9 mouse cellular contexts compared by ENCODE assay signal in genomic region chr7:3291764-3292163, GRCm38 (mm10). TPM values are rescaled to one million over a fixed set of nuclear protein-coding genes. Genes with fewer than 3 reads are reported as not detected.
A peak's percentile ranks its signal among the peaks of the same experiment; 100 is the strongest.
DNase-seq lines count a peak whose midpoint lies in the region; ATAC-seq and TF ChIP-seq lines count a peak whose summit lies in the region.
"Had no signal": no experiment of that assay in that cellular context is flagged by ENCODE, and none has a peak within 500 bp of the region (broad histone marks: within the 10 kb centered on the region; RNA-seq: fewer than 3 reads in every experiment).

No protein-coding gene starts in this region.

- H3K36me3 ChIP-seq in kidney, adult 2 months (ENCODE audit: control insufficient read depth, insufficient read depth, low read length), result no peaks in the 10 kb centered on the region
- peaks cover 2 to 8% of the 10 kb centered on the region in 2 experiments for H3K36me3 ChIP-seq in CH12.LX (replicated peaks in 1 of 2; ENCODE audit: control insufficient read depth in 1 of 2, insufficient read depth in 1 of 2, low read length in 1 of 2)
- H3K36me3 ChIP-seq in embryonic facial prominence, embryonic 12.5 days, result peaks cover 17% of the 10 kb centered on the region
- peaks cover 9% of the 10 kb centered on the region for H3K36me3 ChIP-seq in liver, embryonic 12.5 days

- 65% methylated on average over 3 of the region's 3 CpGs for WGBS in kidney, adult 2 months
- WGBS in embryonic facial prominence, embryonic 12.5 days, result 64% methylated on average over 3 of the region's 3 CpGs
- 58% methylated on average over 3 of the region's 3 CpGs for WGBS in liver, embryonic 12.5 days (ENCODE audit: insufficient replicate concordance)

- peak overlapping the region; percentile 28 for H3K4me3 ChIP-seq in kidney, adult 2 months (ENCODE audit: insufficient read depth, low read depth, low read length)
- H3K4me3 ChIP-seq in CH12.LX (replicated peaks in 1 of 3; ENCODE audit: low read depth in 2 of 3, low read length in 2 of 3, poor library complexity in 1 of 3), result peak overlapping the region in 1 of 3 experiments; percentile 56
- no peak overlapping the region for H3K4me3 ChIP-seq in embryonic facial prominence, embryonic 12.5 days
- no peak overlapping the region for H3K4me3 ChIP-seq in liver, embryonic 12.5 days

- peak overlapping the region; percentile 35; the same call in 1 of the 2 replicates for H3K4me2 ChIP-seq in CH12.LX (ENCODE audit: insufficient read depth, low read depth, poor library complexity, severe bottlenecking)
- H3K4me2 ChIP-seq in embryonic facial prominence, embryonic 12.5 days (replicated peaks), result peak overlapping the region; percentile 67
- peak overlapping the region; percentile 73 for H3K4me2 ChIP-seq in liver, embryonic 12.5 days

- dilution Hi-C loops in CH12.LX (cut with MboI; ENCODE audit: extremely low pct_ligation_motif_present, extremely low pct_unique_long_range_greater_than_20kb, low sequenced_read_pairs), result no loop called here

- H3K27ac ChIP-seq in kidney, adult 2 months (ENCODE audit: insufficient read depth, low read depth, low read length), result peak overlapping the region; percentile 1; the same call in 1 of the 2 replicates
- H3K27ac ChIP-seq in CH12.LX (ENCODE audit: insufficient read depth, low read depth), result no peak overlapping the region
- H3K27ac ChIP-seq in embryonic facial prominence, embryonic 12.5 days, result peak overlapping the region; percentile 36; the same call in 1 of the 2 replicates
- no peak overlapping the region for H3K27ac ChIP-seq in liver, embryonic 12.5 days

- no peak overlapping the region for H3K9ac ChIP-seq in CH12.LX (ENCODE audit: insufficient read depth, low read depth)
- H3K9ac ChIP-seq in embryonic facial prominence, embryonic 12.5 days, result peak overlapping the region; percentile 10; the same call in 1 of the 2 replicates
- H3K9ac ChIP-seq in liver, embryonic 12.5 days, result no peak overlapping the region

- no peak for DNase-seq in kidney, adult 2 months
- DNase-seq in kidney, adult 8-10 months, result no peak
- no peak for DNase-seq in CH12.LX (ENCODE audit: extremely low read depth)
- no peak for DNase-seq in retina, postnatal 1 day
- DNase-seq in yolk sac, embryonic 10.5 days (ENCODE audit: low spot score), result no peak
- no peak for DNase-seq in frontal cortex, postnatal 36 days (ENCODE audit: low spot score in 2 of 2)

- H3K27me3 ChIP-seq in kidney, adult 2 months (replicated peaks; ENCODE audit: control insufficient read depth, insufficient read depth, low read length), result no peaks in the 10 kb centered on the region
- no peaks in the 10 kb centered on the region for H3K27me3 ChIP-seq in CH12.LX (replicated peaks)
- H3K27me3 ChIP-seq in embryonic facial prominence, embryonic 12.5 days, result no peaks in the 10 kb centered on the region
- no peaks in the 10 kb centered on the region for H3K27me3 ChIP-seq in liver, embryonic 12.5 days (replicated peaks)

- no peak for TF ChIP-seq RAD21 in CH12.LX (IDR thresholded peaks at IDR 0.05; ENCODE audit: low read depth, low read length)

- H3K9me3 ChIP-seq in CH12.LX (replicated peaks; ENCODE audit: low read length), result no peaks in the 10 kb centered on the region
- no peaks in the 10 kb centered on the region for H3K9me3 ChIP-seq in embryonic facial prominence, embryonic 12.5 days
- H3K9me3 ChIP-seq in liver, embryonic 12.5 days (replicated peaks), result no peaks in the 10 kb centered on the region

- in situ Hi-C loops in CH12.LX (cut with MboI; ENCODE audit: low pct_ligation_motif_present, low pct_unique_long_range_greater_than_20kb, low sequenced_read_pairs), result no loop called here

- no peak for TF ChIP-seq POLR2A in kidney, adult 2 months (IDR thresholded peaks at IDR 0.05; ENCODE audit: low read depth, low read length)
- TF ChIP-seq POLR2A in CH12.LX (IDR thresholded peaks at IDR 0.05; ENCODE audit: low read depth, low read length), result no peak

- H3K79me2 ChIP-seq in CH12.LX (replicated peaks; ENCODE audit: control insufficient read depth, extremely low read depth, insufficient read depth, poor library complexity, severe bottlenecking), result no peaks in the 10 kb centered on the region

- H3K4me1 ChIP-seq in kidney, adult 2 months (ENCODE audit: control insufficient read depth, insufficient read depth, low read length), result no peaks in the 10 kb centered on the region
- peaks cover 7 to 78% of the 10 kb centered on the region in 2 experiments for H3K4me1 ChIP-seq in CH12.LX (ENCODE audit: control insufficient read depth in 1 of 2, insufficient read depth in 2 of 2)
- peaks cover 16% of the 10 kb centered on the region for H3K4me1 ChIP-seq in embryonic facial prominence, embryonic 12.5 days
- peaks cover 65% of the 10 kb centered on the region for H3K4me1 ChIP-seq in liver, embryonic 12.5 days

- TF ChIP-seq CTCF in kidney, adult 2 months (conservative IDR thresholded peaks at IDR 0.05; ENCODE audit: insufficient read depth, insufficient read length, low read depth, low read length), result no peak
- TF ChIP-seq CTCF in CH12.LX (conservative IDR thresholded peaks at IDR 0.05 in 1 of 2, IDR thresholded peaks at IDR 0.05 in 1 of 2; ENCODE audit: low read depth in 2 of 2, low read length in 2 of 2), result no peak

- TF ChIP-seq EP300 in CH12.LX (IDR thresholded peaks at IDR 0.05; ENCODE audit: low read length), result no peak

- ATAC-seq in embryonic facial prominence, embryonic 12.5 days (ENCODE audit: insufficient number of reproducible peaks, insufficient read depth, low FRiP score, low TSS enrichment), result no peak
- no peak for ATAC-seq in liver, embryonic 12.5 days

TF ChIP-seq in CH12.LX, 34 proteins besides CTCF, POLR2A, EP300 and RAD21:
- TF ChIP-seq ZKSCAN1 (IDR thresholded peaks at IDR 0.05; ENCODE audit: borderline replicate concordance, low read depth, low read length) (no peak), IRF4 (IDR thresholded peaks at IDR 0.05; ENCODE audit: low read depth, low read length) (no peak), USF1 (IDR thresholded peaks at IDR 0.05; ENCODE audit: low read depth, low read length) (no peak), CHD2 (IDR thresholded peaks at IDR 0.05; ENCODE audit: low read length) (no peak), TCF12 (IDR thresholded peaks at IDR 0.05; ENCODE audit: low read depth, low read length) (no peak), JUND (conservative IDR thresholded peaks at IDR 0.05; ENCODE audit: low read depth, low read length) (no peak), ZMIZ1 (IDR thresholded peaks at IDR 0.05; ENCODE audit: low read depth, low read length) (no peak), USF2 (conservative IDR thresholded peaks at IDR 0.05; ENCODE audit: low read depth, low read length) (no peak), ZNF384 (IDR thresholded peaks at IDR 0.05; ENCODE audit: low read depth, low read length) (no peak), PAX5 (IDR thresholded peaks at IDR 0.05; ENCODE audit: low read length) (no peak)

RNA-seq across cellular contexts. Expression of gene Prkcg, which starts 2.8 kb away (rescaled TPM):
- 0.44 and 0.77 TPM in 2 replicates for polyA plus RNA-seq in kidney, adult 2 months (2012; rRNA removed)
- 0.17 and 0.25 TPM in 2 replicates for total RNA-seq in CH12.LX (2012; rRNA removed)
- total RNA-seq in CH12.LX (2014; rRNA removed), result 0.11 and 0.15 TPM in 2 replicates
- polyA plus RNA-seq in CH12.LX (2012; ENCODE audit: insufficient read length, low read depth), result 2.2 and 3.0 TPM in 2 replicates
- 0.12 and 0.19 TPM in 2 replicates for polyA plus RNA-seq in embryonic facial prominence, embryonic 12.5 days (2016; fragmentation: Nextera tagmentation; extraction: Ambion mirVana)
- 0.04 TPM in 2 replicates for polyA plus RNA-seq in liver, embryonic 12.5 days (2016; fragmentation: Nextera tagmentation; extraction: Ambion mirVana)

RNA-seq across cellular contexts. Expression of gene Myadm, which starts 2.9 kb away (rescaled TPM):
- polyA plus RNA-seq in kidney, adult 2 months (2012; rRNA removed), result 111 and 114 TPM in 2 replicates
- total RNA-seq in CH12.LX (2012; rRNA removed) (3.7 and 4.4 TPM in 2 replicates), CH12.LX (2014; rRNA removed) (3.4 and 4.6 TPM in 2 replicates)
- polyA plus RNA-seq in CH12.LX (2012; ENCODE audit: insufficient read length, low read depth), result 18.0 and 22.6 TPM in 2 replicates
- polyA plus RNA-seq in embryonic facial prominence, embryonic 12.5 days (2016; fragmentation: Nextera tagmentation; extraction: Ambion mirVana), result 34.4 and 38.0 TPM in 2 replicates
- polyA plus RNA-seq in liver, embryonic 12.5 days (2016; fragmentation: Nextera tagmentation; extraction: Ambion mirVana), result 16.6 and 17.5 TPM in 2 replicates

RNA-seq across cellular contexts. Expression of gene Cacng7, which starts 41.0 kb away (rescaled TPM):
- 3.4 and 4.4 TPM in 2 replicates for polyA plus RNA-seq in kidney, adult 2 months (2012; rRNA removed)
- 0.21 TPM in 2 replicates for total RNA-seq in CH12.LX (2012; rRNA removed)
- total RNA-seq in CH12.LX (2014; rRNA removed), result 0.26 and 0.28 TPM in 2 replicates
- polyA plus RNA-seq in CH12.LX (2012; ENCODE audit: insufficient read length, low read depth), result 2.4 and 2.8 TPM in 2 replicates
- 3.7 TPM in 2 replicates for polyA plus RNA-seq in embryonic facial prominence, embryonic 12.5 days (2016; fragmentation: Nextera tagmentation; extraction: Ambion mirVana)
- 0.07 TPM in 1 of 2 replicates, not detected in the other for polyA plus RNA-seq in liver, embryonic 12.5 days (2016; fragmentation: Nextera tagmentation; extraction: Ambion mirVana)

RNA-seq across cellular contexts. Expression of gene Nlrp12, which starts 42.2 kb away (rescaled TPM):
- polyA plus RNA-seq in kidney, adult 2 months (2012; rRNA removed), result 0.02 TPM in 1 of 2 replicates, not detected in the other
- total RNA-seq in CH12.LX (2012; rRNA removed) (not detected in 2 replicates), CH12.LX (2014; rRNA removed) (not detected in 2 replicates)
- not detected in 2 replicates for polyA plus RNA-seq in CH12.LX (2012; ENCODE audit: insufficient read length, low read depth)
- polyA plus RNA-seq in embryonic facial prominence, embryonic 12.5 days (2016; fragmentation: Nextera tagmentation; extraction: Ambion mirVana), result 0.03 TPM in 1 of 2 replicates, not detected in the other
- polyA plus RNA-seq in liver, embryonic 12.5 days (2016; fragmentation: Nextera tagmentation; extraction: Ambion mirVana), result 0.07 TPM in 1 of 2 replicates, not detected in the other
- total RNA-seq: left cerebral cortex, adult 8-10 months had no signal

Comparison
In these comparisons a context has a peak if more than half of its experiments do, and no peak if none do; other contexts are left out.
1. H3K27ac ChIP-seq: peak in kidney, adult 2 months (single experiment) and embryonic facial prominence, embryonic 12.5 days (single experiment); none in CH12.LX (single experiment) and liver, embryonic 12.5 days (single experiment).
2. Peak in every context shown above with its lines, with median percentiles within 50 percentile points of each other: H3K4me2 ChIP-seq.